Mouse (Mus musculus) monocyte, adult 2 months (primary cell): Measurements from ENCODE around the gene 1700037C18Rik.
"Not testable (repeated sequence)": the region's sequence is repeated elsewhere in the genome, so short reads cannot be mapped to it uniquely, and the experiment has no call there.

Source experiments
- DNase-seq, 2 experiments: peaks; one replicate each; pipeline ENCODE4 v3.0.0; 2022; ENCODE audit warnings: low spot score in 2 of 2, low read depth in 1 of 2

The 1700037C18Rik gene

GRCm38 (mm10) chr16:3872216-3873047 is 36.1 kb downstream of the 1700037C18Rik start, which contains the start of gene Naa60:
Naa60 (plus strand) TSS chr16:3872375.
- peak in 1 of 2 experiments; percentile 59 for DNase-seq

DNA sequence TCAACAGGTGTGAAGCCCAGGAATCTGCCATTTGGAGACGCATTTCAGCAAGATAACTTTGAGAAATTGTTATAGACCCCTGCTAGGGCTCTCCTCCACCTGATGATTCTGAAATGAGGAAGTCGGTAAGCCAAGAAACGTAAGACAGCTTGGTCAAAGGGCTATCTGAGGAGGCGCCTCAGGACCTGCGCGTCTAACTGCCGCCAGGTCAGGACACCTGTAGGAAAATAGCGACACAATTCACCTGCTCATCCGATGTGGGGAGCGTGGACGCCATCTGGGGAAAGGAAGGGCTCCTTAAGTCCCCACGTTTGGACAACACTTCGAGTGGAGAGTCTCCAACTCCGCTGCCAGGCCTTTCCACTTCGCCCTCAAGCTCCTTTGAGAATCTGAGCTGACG is 36.7 kb downstream of the 1700037C18Rik start:
- DNase-seq, result no peak

DNA sequence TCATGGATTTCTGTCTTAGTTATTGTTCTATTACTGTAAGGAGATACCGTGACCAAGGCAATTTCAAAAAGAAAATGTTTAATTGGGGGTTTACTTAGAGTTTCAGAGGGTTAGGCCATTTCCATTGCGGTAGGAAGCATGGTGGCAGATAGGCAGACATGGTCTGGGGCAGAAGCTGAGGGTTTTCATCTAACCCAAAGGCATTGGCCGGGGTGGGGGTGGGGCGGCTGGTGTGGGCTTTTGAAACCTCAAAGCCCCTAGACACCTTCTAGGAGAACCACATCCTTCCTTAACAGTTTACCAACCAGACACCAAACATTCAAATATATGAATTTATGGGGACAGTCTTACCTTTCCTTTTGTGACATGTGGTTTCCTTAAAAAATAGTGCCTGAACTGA is 49.2 kb downstream of the 1700037C18Rik start:
- no peak for DNase-seq

GRCm38 (mm10) chr16:3855776-3856175 is 52.7 kb downstream of the 1700037C18Rik start:
- no peak for DNase-seq

GRCm38 (mm10) chr16:3854437-3855182 is 53.9 kb downstream of the 1700037C18Rik start:
- no peak for DNase-seq

- no peak for DNase-seq
Measured at GRCm38 (mm10) chr16:3852586-3852985, 55.9 kb downstream of the 1700037C18Rik start.

DNA sequence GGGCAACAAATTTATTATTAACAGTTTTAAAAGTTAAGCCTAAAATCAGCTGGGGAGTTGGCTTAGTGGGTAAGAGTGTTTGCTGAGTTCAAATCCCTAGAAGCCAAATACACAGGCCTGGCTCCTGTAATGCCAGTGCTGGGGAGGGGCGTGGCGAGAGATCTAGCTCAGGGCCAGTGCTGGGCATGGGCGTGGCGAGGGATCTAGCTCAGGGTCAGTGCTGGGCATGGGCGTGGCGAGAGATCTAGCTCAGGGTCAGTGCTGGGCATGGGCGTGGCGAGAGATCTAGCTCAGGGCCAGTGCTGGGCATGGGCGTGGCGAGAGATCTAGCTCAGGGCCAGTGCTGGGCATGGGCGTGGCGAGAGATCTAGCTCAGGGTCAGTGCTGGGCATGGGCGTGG is 57.2 kb downstream of the 1700037C18Rik start:
- DNase-seq, result not testable (repeated sequence)

DNA sequence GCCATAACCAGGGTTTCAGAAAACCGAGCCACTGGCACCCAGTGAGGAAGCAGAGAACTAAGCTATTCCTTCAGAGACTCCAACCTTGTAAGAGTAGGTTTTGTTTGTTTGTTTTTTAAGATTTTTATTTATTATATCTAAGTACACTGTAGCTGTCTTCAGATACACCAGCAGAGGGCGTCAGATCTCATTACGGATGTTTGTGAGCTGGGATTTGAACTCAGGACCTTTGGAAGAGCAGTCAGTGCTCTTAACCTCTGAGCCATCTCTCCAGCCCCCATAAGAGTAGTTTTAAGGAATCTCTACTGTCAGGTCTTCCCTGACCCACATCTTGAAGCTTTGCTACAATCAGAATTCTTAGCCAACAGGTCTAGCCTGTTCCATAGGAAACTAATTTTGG is 60.1 kb downstream of the 1700037C18Rik start:
- no peak for DNase-seq

- no peak for DNase-seq
Measured at GRCm38 (mm10) chr16:3847871-3848270, 60.6 kb downstream of the 1700037C18Rik start.

GRCm38 (mm10) chr16:3846711-3847518 is 61.6 kb downstream of the 1700037C18Rik start, which contains the start of gene Zfp174:
Zfp174 (plus strand) TSS chr16:3847268.
- DNase-seq, result peak; percentile 75 to 82
